Mouse (Mus musculus): ENCODE measurements around the gene Bmpr1b.

- TF ChIP-seq POLR2A (IDR thresholded peaks at IDR 0.05; ENCODE audit: borderline replicate concordance, extremely low read depth, low read depth, low read length) (no peak), CTCF (IDR thresholded peaks at IDR 0.05; ENCODE audit: insufficient read depth, low read length) (no peak)
Observed at GRCm38 (mm10) chr3:141890668-141891067, 278.6 kb downstream of the Bmpr1b start.

Measured in lung, adult 2 months (tissue).